Mouse (Mus musculus): ENCODE data around the gene Lrrfip2. TPM values are rescaled to one million over a fixed set of nuclear protein-coding genes. Genes with fewer than 3 reads are reported as not detected.

Lrrfip2 gene
- polyA plus RNA-seq, 1 experiment from 2014 or later = 17.9 TPM

GRCm38 (mm10) chr9:111197712-111198111 lies 80.3 kb downstream of the Lrrfip2 start:
- no peaks in the 10 kb centered on the region for H3K27me3 ChIP-seq
- H3K9ac ChIP-seq = no peak overlapping the region
- no peaks in the 10 kb centered on the region; the same call in 1 of the 2 replicates for H3K4me1 ChIP-seq (replicated peaks)
- H3K9me3 ChIP-seq (replicated peaks) = no peaks in the 10 kb centered on the region
- WGBS (ENCODE audit: insufficient replicate concordance) = 77% methylated on average over 4 of the region's 4 CpGs
- no peak overlapping the region for H3K4me2 ChIP-seq
- ATAC-seq (ENCODE audit: insufficient read depth) = no peak
- H3K36me3 ChIP-seq (replicated peaks) = 0 out of 2 replicates have a peak, but pooled peaks cover 17% of the 10 kb centered on the region
- no peak overlapping the region for H3K27ac ChIP-seq (replicated peaks)
- H3K4me3 ChIP-seq (replicated peaks) = no peak overlapping the region

- Histone ChIP-seq H3K4me2 (no peak overlapping the region), H3K36me3 (replicated peaks) (0 out of 2 replicates have a peak, but pooled peaks cover 13% of the 10 kb centered on the region), H3K27me3 (no peaks in the 10 kb centered on the region), H3K27ac (replicated peaks) (no peak overlapping the region), H3K4me1 (replicated peaks) (no peaks in the 10 kb centered on the region; the same call in 1 of the 2 replicates), H3K9ac (no peak overlapping the region), H3K9me3 (replicated peaks) (no peaks in the 10 kb centered on the region), H3K4me3 (replicated peaks) (no peak overlapping the region)
- 31% methylated on average over 1 of the region's 1 CpGs for WGBS (ENCODE audit: insufficient replicate concordance)
- no peak for ATAC-seq (ENCODE audit: insufficient read depth)
These were observed 80.9 kb downstream of the Lrrfip2 start for GRCm38 (mm10) chr9:111198332-111198731.

GRCm38 (mm10) chr9:111200208-111200607 lies 82.8 kb downstream of the Lrrfip2 start:
- H3K36me3 ChIP-seq (replicated peaks) = 0 out of 2 replicates have a peak, but pooled peaks cover 5% of the 10 kb centered on the region
- H3K9me3 ChIP-seq (replicated peaks) = no peaks in the 10 kb centered on the region
- no peak overlapping the region for H3K9ac ChIP-seq
- ATAC-seq (ENCODE audit: insufficient read depth) = no peak
- H3K4me1 ChIP-seq (replicated peaks) = no peaks in the 10 kb centered on the region; the same call in 1 of the 2 replicates
- no peak overlapping the region for H3K4me3 ChIP-seq (replicated peaks)
- no peak overlapping the region for H3K4me2 ChIP-seq
- no peak overlapping the region for H3K27ac ChIP-seq (replicated peaks)
- no peaks in the 10 kb centered on the region for H3K27me3 ChIP-seq

- Histone ChIP-seq H3K9ac (no peak overlapping the region), H3K4me1 (replicated peaks) (no peaks in the 10 kb centered on the region), H3K36me3 (replicated peaks) (peaks cover 15% of the 10 kb centered on the region; the same call in 1 of the 2 replicates), H3K9me3 (replicated peaks) (no peaks in the 10 kb centered on the region), H3K27me3 (no peaks in the 10 kb centered on the region), H3K27ac (replicated peaks) (no peak overlapping the region), H3K4me2 (no peak overlapping the region), H3K4me3 (replicated peaks) (no peak overlapping the region)
- no peak for ATAC-seq (ENCODE audit: insufficient read depth)
- WGBS (ENCODE audit: insufficient replicate concordance) = 55% methylated on average over 9 of the region's 9 CpGs
These were observed 87.4 kb downstream of the Lrrfip2 start for GRCm38 (mm10) chr9:111204601-111205375.

- Histone ChIP-seq H3K4me2 (no peak overlapping the region), H3K27ac (replicated peaks) (no peak overlapping the region), H3K9me3 (replicated peaks) (no peaks in the 10 kb centered on the region), H3K9ac (no peak overlapping the region), H3K4me1 (replicated peaks) (no peaks in the 10 kb centered on the region), H3K27me3 (no peaks in the 10 kb centered on the region), H3K36me3 (replicated peaks) (peaks cover 13% of the 10 kb centered on the region; the same call in 1 of the 2 replicates), H3K4me3 (replicated peaks) (no peak overlapping the region)
- 50% methylated on average over 3 of the region's 3 CpGs for WGBS (ENCODE audit: insufficient replicate concordance)
- ATAC-seq (ENCODE audit: insufficient read depth) = no peak
These were observed 90.3 kb downstream of the Lrrfip2 start for GRCm38 (mm10) chr9:111207683-111208082.

- Histone ChIP-seq H3K4me2 (no peak overlapping the region), H3K9me3 (replicated peaks) (no peaks in the 10 kb centered on the region), H3K9ac (no peak overlapping the region), H3K27ac (replicated peaks) (no peak overlapping the region), H3K36me3 (replicated peaks) (peaks cover 13% of the 10 kb centered on the region; the same call in 1 of the 2 replicates), H3K4me3 (replicated peaks) (no peak overlapping the region), H3K27me3 (no peaks in the 10 kb centered on the region), H3K4me1 (replicated peaks) (no peaks in the 10 kb centered on the region)
- ATAC-seq (ENCODE audit: insufficient read depth) = no peak
- 90% methylated on average over 3 of the region's 3 CpGs for WGBS (ENCODE audit: insufficient replicate concordance)
These were observed 90.8 kb downstream of the Lrrfip2 start for GRCm38 (mm10) chr9:111208185-111208584.

GRCm38 (mm10) chr9:111209158-111209699 lies 91.8 kb downstream of the Lrrfip2 start:
- Histone ChIP-seq H3K9ac (no peak overlapping the region), H3K4me3 (replicated peaks) (no peak overlapping the region), H3K9me3 (replicated peaks) (no peaks in the 10 kb centered on the region), H3K36me3 (replicated peaks) (peaks cover 16% of the 10 kb centered on the region; the same call in 1 of the 2 replicates), H3K27me3 (no peaks in the 10 kb centered on the region), H3K4me2 (no peak overlapping the region), H3K4me1 (replicated peaks) (peaks cover 4% of the 10 kb centered on the region; the same call in 1 of the 2 replicates), H3K27ac (replicated peaks) (no peak overlapping the region)
- WGBS (ENCODE audit: insufficient replicate concordance) = 83% methylated on average over 7 of the region's 7 CpGs
- ATAC-seq (ENCODE audit: insufficient read depth) = no peak

GRCm38 (mm10) chr9:111210412-111210811 lies 93.0 kb downstream of the Lrrfip2 start:
- peaks cover 26% of the 10 kb centered on the region; the same call in 1 of the 2 replicates for H3K36me3 ChIP-seq (replicated peaks)
- H3K9me3 ChIP-seq (replicated peaks) = no peaks in the 10 kb centered on the region
- H3K9ac ChIP-seq = no peak overlapping the region
- WGBS (ENCODE audit: insufficient replicate concordance) = 75% methylated on average over 4 of the region's 4 CpGs
- ATAC-seq (ENCODE audit: insufficient read depth) = no peak
- H3K27ac ChIP-seq (replicated peaks) = no peak overlapping the region
- peaks cover 4% of the 10 kb centered on the region; the same call in 1 of the 2 replicates for H3K4me1 ChIP-seq (replicated peaks)
- no peaks in the 10 kb centered on the region for H3K27me3 ChIP-seq
- H3K4me2 ChIP-seq = no peak overlapping the region
- no peak overlapping the region for H3K4me3 ChIP-seq (replicated peaks)

- Histone ChIP-seq H3K27me3 (no peaks in the 10 kb centered on the region), H3K36me3 (replicated peaks) (peaks cover 23% of the 10 kb centered on the region; the same call in 1 of the 2 replicates), H3K9me3 (replicated peaks) (no peaks in the 10 kb centered on the region), H3K4me2 (no peak overlapping the region), H3K4me3 (replicated peaks) (no peak overlapping the region), H3K4me1 (replicated peaks) (peaks cover 4% of the 10 kb centered on the region; the same call in 1 of the 2 replicates), H3K9ac (no peak overlapping the region), H3K27ac (replicated peaks) (no peak overlapping the region)
- 61% methylated on average over 10 of the region's 10 CpGs for WGBS (ENCODE audit: insufficient replicate concordance)
- 0 out of 2 replicates have a peak, but pooled peaks have one; percentile 36 for ATAC-seq (ENCODE audit: insufficient read depth)
These were observed 94.0 kb downstream of the Lrrfip2 start for GRCm38 (mm10) chr9:111211122-111212041.

GRCm38 (mm10) chr9:111213501-111213900 lies 96.1 kb downstream of the Lrrfip2 start:
- peaks cover 4% of the 10 kb centered on the region; the same call in 1 of the 2 replicates for H3K4me1 ChIP-seq (replicated peaks)
- H3K9ac ChIP-seq = no peak overlapping the region
- H3K27me3 ChIP-seq = no peaks in the 10 kb centered on the region
- H3K4me2 ChIP-seq = no peak overlapping the region
- peak; percentile 40; the same call in 1 of the 2 replicates for ATAC-seq (ENCODE audit: insufficient read depth)
- WGBS (ENCODE audit: insufficient replicate concordance) = 34% methylated on average over 6 of the region's 6 CpGs
- no peaks in the 10 kb centered on the region for H3K9me3 ChIP-seq (replicated peaks)
- H3K36me3 ChIP-seq (replicated peaks) = peaks cover 21% of the 10 kb centered on the region
- H3K4me3 ChIP-seq (replicated peaks) = no peak overlapping the region
- no peak overlapping the region; the same call in 1 of the 2 replicates for H3K27ac ChIP-seq (replicated peaks)

Measured in liver, embryonic 15.5 days (tissue).